Mouse (Mus musculus): ENCODE measurements around the gene 1110051M20Rik.

DNA sequence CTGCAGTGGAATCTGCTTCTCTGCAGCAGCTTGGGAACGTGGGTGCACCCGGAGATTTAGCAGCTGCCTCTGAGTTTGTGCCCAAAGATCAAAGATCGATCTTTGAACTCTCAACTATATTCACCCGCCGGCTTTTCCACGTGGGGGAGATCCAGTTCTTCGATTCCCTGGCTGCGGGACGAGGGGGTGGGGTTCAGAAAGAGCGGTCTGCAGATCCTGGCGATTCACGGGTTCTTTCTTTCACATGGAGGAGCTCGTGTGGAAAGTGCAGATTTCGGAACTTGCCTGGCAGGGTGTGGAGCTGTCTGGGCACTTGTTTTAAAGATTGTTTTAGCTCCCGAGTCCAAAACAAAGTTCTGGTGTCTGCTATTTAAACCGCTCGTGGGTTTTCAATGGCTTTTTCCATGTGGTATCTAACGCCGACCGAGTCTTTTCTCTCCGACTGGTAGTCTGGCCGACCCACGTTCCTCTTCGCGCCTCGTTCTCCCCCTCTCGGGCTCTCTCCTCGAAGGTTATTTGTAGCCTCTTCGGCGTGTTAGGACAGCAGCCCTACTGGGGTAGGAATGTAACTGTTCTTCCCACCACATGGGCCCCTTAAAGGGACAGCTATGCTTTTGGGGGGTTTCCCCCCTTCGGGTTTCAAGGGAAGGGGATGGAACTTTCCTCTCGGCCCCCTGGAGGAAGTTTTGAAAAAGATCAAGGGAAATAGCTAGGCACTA is 14.3 kb upstream of the 1110051M20Rik start:
- TF ChIP-seq POLR2A (IDR thresholded peaks at IDR 0.05; ENCODE audit: insufficient read depth, low read depth, low read length) (no peak), CTCF (IDR thresholded peaks at IDR 0.05; ENCODE audit: insufficient read depth, low read depth, low read length) (no peak)
